Mouse (Mus musculus): ENCODE results near the gene Rdh13. TPM values are rescaled to one million over a fixed set of nuclear protein-coding genes. Genes with fewer than 3 reads are reported as not detected.

Gene Rdh13
- polyA plus RNA-seq, 1 experiment from 2014 or later: 32.6 TPM

- Histone ChIP-seq H3K9me3 (ENCODE audit: control insufficient read depth, low read length) (no peaks in the 10 kb centered on the region), H3K4me3 (ENCODE audit: low read depth, low read length) (no peak overlapping the region), H3K9ac (ENCODE audit: low read length) (no peak overlapping the region), H3K4me2 (ENCODE audit: low read depth) (no peak overlapping the region), H3K36me3 (ENCODE audit: control insufficient read depth, insufficient read depth, low read length) (no peaks in the 10 kb centered on the region), H3K4me1 (ENCODE audit: control insufficient read depth, insufficient read depth, low read length) (no peaks in the 10 kb centered on the region), H3K27ac (ENCODE audit: low read depth, low read length) (no peak overlapping the region), H3K27me3 (ENCODE audit: control insufficient read depth, insufficient read depth, low read length) (no peaks in the 10 kb centered on the region)
- WGBS: 85% methylated on average over 3 of the region's 3 CpGs
- ATAC-seq (ENCODE audit: insufficient read depth, low FRiP score, low TSS enrichment) (no peak), DNase-seq (ENCODE audit: low spot score) (no peak)
These were observed 3.0 kb upstream of the Rdh13 start for GRCm38 (mm10) chr7:4448439-4448838.

GRCm38 (mm10) chr7:4447138-4447537 lies 1.7 kb upstream of the Rdh13 start:
- Histone ChIP-seq H3K27me3 (ENCODE audit: control insufficient read depth, insufficient read depth, low read length) (no peaks in the 10 kb centered on the region), H3K27ac (ENCODE audit: low read depth, low read length) (no peak overlapping the region), H3K9ac (ENCODE audit: low read length) (no peak overlapping the region), H3K4me2 (ENCODE audit: low read depth) (no peak overlapping the region), H3K4me1 (ENCODE audit: control insufficient read depth, insufficient read depth, low read length) (no peaks in the 10 kb centered on the region), H3K9me3 (ENCODE audit: control insufficient read depth, low read length) (no peaks in the 10 kb centered on the region), H3K4me3 (ENCODE audit: low read depth, low read length) (no peak overlapping the region), H3K36me3 (ENCODE audit: control insufficient read depth, insufficient read depth, low read length) (peaks cover 1% of the 10 kb centered on the region)
- WGBS: 0% methylated on average over 1 of the region's 1 CpGs
- DNase-seq (ENCODE audit: low spot score) (no peak), ATAC-seq (ENCODE audit: insufficient read depth, low FRiP score, low TSS enrichment) (no peak)

DNA sequence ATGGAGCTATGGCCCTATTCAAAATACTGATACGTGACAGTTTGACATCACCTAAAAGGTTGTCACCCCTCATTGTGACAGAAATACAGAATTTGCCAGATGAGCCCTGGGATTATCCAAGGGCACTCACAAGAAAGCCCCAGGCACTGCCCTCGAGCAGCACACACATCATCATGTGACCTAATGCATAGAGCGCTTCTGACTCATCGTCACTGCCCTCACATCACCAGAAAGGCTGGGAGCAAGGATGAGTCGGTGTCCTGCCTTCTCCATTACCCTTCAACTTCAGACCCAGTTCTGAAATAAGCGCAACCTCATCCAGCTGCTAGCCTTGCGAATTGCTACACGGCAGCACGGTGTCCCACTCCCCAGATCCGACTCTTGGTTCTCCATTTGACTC lies 4.9 kb downstream of the Rdh13 start:
- Histone ChIP-seq H3K36me3 (ENCODE audit: control insufficient read depth, insufficient read depth, low read length) (peaks cover 3% of the 10 kb centered on the region), H3K4me2 (ENCODE audit: low read depth) (no peak overlapping the region), H3K9ac (ENCODE audit: low read length) (no peak overlapping the region), H3K27ac (ENCODE audit: low read depth, low read length) (no peak overlapping the region), H3K4me3 (ENCODE audit: low read depth, low read length) (no peak overlapping the region), H3K9me3 (ENCODE audit: control insufficient read depth, low read length) (no peaks in the 10 kb centered on the region), H3K27me3 (ENCODE audit: control insufficient read depth, insufficient read depth, low read length) (no peaks in the 10 kb centered on the region), H3K4me1 (ENCODE audit: control insufficient read depth, insufficient read depth, low read length) (no peaks in the 10 kb centered on the region)
- DNase-seq (ENCODE audit: low spot score) (no peak), ATAC-seq (ENCODE audit: insufficient read depth, low FRiP score, low TSS enrichment) (no peak)
- 91% methylated on average over 10 of the region's 10 CpGs for WGBS

DNA sequence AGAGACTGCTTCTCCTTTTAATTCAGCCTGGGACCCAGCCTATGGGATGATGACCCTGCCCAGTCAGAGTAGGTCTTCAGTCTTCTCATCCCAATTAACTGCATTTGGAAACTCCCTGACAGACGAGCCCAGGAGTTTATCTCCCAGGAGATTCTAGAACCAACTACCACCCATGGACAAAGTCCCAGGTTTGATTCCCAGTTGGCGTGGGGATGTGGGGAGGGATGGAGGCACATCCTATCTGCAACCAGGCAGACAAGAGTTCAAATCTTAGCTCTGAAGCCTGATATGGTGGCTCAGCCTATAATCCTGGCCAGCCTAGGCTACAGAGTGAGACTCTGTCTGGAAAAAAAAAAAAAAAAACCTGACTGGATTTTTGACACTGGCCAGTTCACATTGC lies 7.7 kb downstream of the Rdh13 start:
- no peaks in the 10 kb centered on the region for H3K4me1 ChIP-seq (ENCODE audit: control insufficient read depth, insufficient read depth, low read length)
- peaks cover 5% of the 10 kb centered on the region for H3K36me3 ChIP-seq (ENCODE audit: control insufficient read depth, insufficient read depth, low read length)
- WGBS: 87% methylated on average over 2 of the region's 2 CpGs
- DNase-seq (ENCODE audit: low spot score) (no peak), ATAC-seq (ENCODE audit: insufficient read depth, low FRiP score, low TSS enrichment) (no peak)
- no peak overlapping the region for H3K27ac ChIP-seq (ENCODE audit: low read depth, low read length)
- H3K9me3 ChIP-seq (ENCODE audit: control insufficient read depth, low read length): no peaks in the 10 kb centered on the region
- no peak overlapping the region for H3K9ac ChIP-seq (ENCODE audit: low read length)
- no peak overlapping the region for H3K4me2 ChIP-seq (ENCODE audit: low read depth)
- H3K4me3 ChIP-seq (ENCODE audit: low read depth, low read length): no peak overlapping the region
- no peaks in the 10 kb centered on the region for H3K27me3 ChIP-seq (ENCODE audit: control insufficient read depth, insufficient read depth, low read length)

GRCm38 (mm10) chr7:4432026-4432425 lies 13.4 kb downstream of the Rdh13 start:
- no peaks in the 10 kb centered on the region for H3K4me1 ChIP-seq (ENCODE audit: control insufficient read depth, insufficient read depth, low read length)
- 88% methylated on average over 8 of the region's 8 CpGs for WGBS
- no peak overlapping the region for H3K4me2 ChIP-seq (ENCODE audit: low read depth)
- no peak overlapping the region for H3K4me3 ChIP-seq (ENCODE audit: low read depth, low read length)
- no peaks in the 10 kb centered on the region for H3K9me3 ChIP-seq (ENCODE audit: control insufficient read depth, low read length)
- peaks cover 10% of the 10 kb centered on the region for H3K36me3 ChIP-seq (ENCODE audit: control insufficient read depth, insufficient read depth, low read length)
- DNase-seq (ENCODE audit: low spot score): no peak
- H3K27ac ChIP-seq (ENCODE audit: low read depth, low read length): no peak overlapping the region
- ATAC-seq (ENCODE audit: insufficient read depth, low FRiP score, low TSS enrichment): no peak
- H3K27me3 ChIP-seq (ENCODE audit: control insufficient read depth, insufficient read depth, low read length): no peaks in the 10 kb centered on the region
- no peak overlapping the region for H3K9ac ChIP-seq (ENCODE audit: low read length)

- no peak overlapping the region for H3K4me2 ChIP-seq (ENCODE audit: low read depth)
- H3K9me3 ChIP-seq (ENCODE audit: control insufficient read depth, low read length): no peaks in the 10 kb centered on the region
- no peak for ATAC-seq (ENCODE audit: insufficient read depth, low FRiP score, low TSS enrichment)
- H3K9ac ChIP-seq (ENCODE audit: low read length): no peak overlapping the region
- no peaks in the 10 kb centered on the region for H3K4me1 ChIP-seq (ENCODE audit: control insufficient read depth, insufficient read depth, low read length)
- H3K27me3 ChIP-seq (ENCODE audit: control insufficient read depth, insufficient read depth, low read length): no peaks in the 10 kb centered on the region
- H3K27ac ChIP-seq (ENCODE audit: low read depth, low read length): no peak overlapping the region
- peaks cover 10% of the 10 kb centered on the region for H3K36me3 ChIP-seq (ENCODE audit: control insufficient read depth, insufficient read depth, low read length)
- no peak overlapping the region for H3K4me3 ChIP-seq (ENCODE audit: low read depth, low read length)
- DNase-seq (ENCODE audit: low spot score): peak; percentile 77
- WGBS: 77% methylated on average over 6 of the region's 6 CpGs
These were observed 13.9 kb downstream of the Rdh13 start for GRCm38 (mm10) chr7:4431548-4431947.

GRCm38 (mm10) chr7:4430246-4430844 lies 15.1 kb downstream of the Rdh13 start:
- 93% methylated on average over 9 of the region's 9 CpGs for WGBS
- H3K4me2 ChIP-seq (ENCODE audit: low read depth): no peak overlapping the region
- no peak for ATAC-seq (ENCODE audit: insufficient read depth, low FRiP score, low TSS enrichment)
- H3K27me3 ChIP-seq (ENCODE audit: control insufficient read depth, insufficient read depth, low read length): no peaks in the 10 kb centered on the region
- H3K4me3 ChIP-seq (ENCODE audit: low read depth, low read length): no peak overlapping the region
- peaks cover 15% of the 10 kb centered on the region for H3K36me3 ChIP-seq (ENCODE audit: control insufficient read depth, insufficient read depth, low read length)
- H3K9me3 ChIP-seq (ENCODE audit: control insufficient read depth, low read length): no peaks in the 10 kb centered on the region
- H3K27ac ChIP-seq (ENCODE audit: low read depth, low read length): no peak overlapping the region
- no peak for DNase-seq (ENCODE audit: low spot score)
- no peak overlapping the region for H3K9ac ChIP-seq (ENCODE audit: low read length)
- no peaks in the 10 kb centered on the region for H3K4me1 ChIP-seq (ENCODE audit: control insufficient read depth, insufficient read depth, low read length)

DNA sequence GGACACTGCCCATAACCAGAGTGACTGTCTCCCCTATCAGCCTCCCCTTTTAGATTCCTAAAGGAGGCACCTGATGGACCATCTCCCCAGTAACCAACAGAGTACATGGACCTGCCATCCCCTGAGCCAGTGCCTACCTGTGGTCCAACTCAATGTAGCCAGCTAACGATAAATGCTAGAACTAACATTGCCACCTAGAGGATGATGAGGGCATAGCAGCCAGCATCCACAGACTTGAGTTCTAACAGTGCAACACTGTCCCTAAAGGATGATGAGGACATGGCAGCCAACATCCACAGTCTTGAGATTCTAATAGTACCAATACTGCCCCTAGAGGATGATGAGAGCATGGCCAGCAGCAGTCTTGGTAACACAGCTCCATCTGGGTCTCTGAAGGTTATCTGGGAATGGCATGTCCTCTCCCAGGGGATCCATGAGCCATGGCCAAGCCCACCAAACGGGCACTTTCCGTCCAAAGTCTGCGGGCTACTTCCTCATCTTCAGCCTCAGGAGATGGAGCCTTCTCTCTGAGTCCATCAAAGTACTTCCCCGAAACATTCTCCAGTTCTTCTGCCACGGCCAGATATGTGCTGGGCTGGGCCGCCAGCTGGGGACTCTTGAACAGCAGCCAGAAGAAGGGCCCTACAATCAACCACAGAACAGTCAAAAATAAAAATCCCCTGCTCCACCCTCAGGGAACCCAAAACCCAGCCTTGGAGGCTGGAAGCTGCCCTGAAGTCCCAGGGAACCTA lies 18.1 kb downstream of the Rdh13 start:
- WGBS: 82% methylated on average over 7 of the region's 7 CpGs
- peak; percentile 81 for ATAC-seq (ENCODE audit: insufficient read depth, low FRiP score, low TSS enrichment)

GRCm38 (mm10) chr7:4420230-4420629 lies 25.2 kb downstream of the Rdh13 start:
- Histone ChIP-seq H3K4me1 (ENCODE audit: control insufficient read depth, insufficient read depth, low read length) (no peaks in the 10 kb centered on the region), H3K9ac (ENCODE audit: low read length) (no peak overlapping the region), H3K9me3 (ENCODE audit: control insufficient read depth, low read length) (no peaks in the 10 kb centered on the region), H3K27me3 (ENCODE audit: control insufficient read depth, insufficient read depth, low read length) (no peaks in the 10 kb centered on the region), H3K27ac (ENCODE audit: low read depth, low read length) (no peak overlapping the region), H3K4me2 (ENCODE audit: low read depth) (no peak overlapping the region), H3K36me3 (ENCODE audit: control insufficient read depth, insufficient read depth, low read length) (no peaks in the 10 kb centered on the region), H3K4me3 (ENCODE audit: low read depth, low read length) (no peak overlapping the region)
- DNase-seq (ENCODE audit: low spot score) (no peak), ATAC-seq (ENCODE audit: insufficient read depth, low FRiP score, low TSS enrichment) (no peak)
- 68% methylated on average over 4 of the region's 4 CpGs for WGBS

More for the DNA sequence above, 18.1 kb downstream of the Rdh13 start:
- no peaks in the 10 kb centered on the region for H3K4me1 ChIP-seq (ENCODE audit: control insufficient read depth, insufficient read depth, low read length)
- no peak overlapping the region for H3K9ac ChIP-seq (ENCODE audit: low read length)
- no peak overlapping the region for H3K4me3 ChIP-seq (ENCODE audit: low read depth, low read length)
- H3K36me3 ChIP-seq (ENCODE audit: control insufficient read depth, insufficient read depth, low read length): peaks cover 12% of the 10 kb centered on the region
- no peaks in the 10 kb centered on the region for H3K27me3 ChIP-seq (ENCODE audit: control insufficient read depth, insufficient read depth, low read length)
- peak; percentile 87 for DNase-seq (ENCODE audit: low spot score)
- H3K27ac ChIP-seq (ENCODE audit: low read depth, low read length): no peak overlapping the region
- H3K9me3 ChIP-seq (ENCODE audit: control insufficient read depth, low read length): no peaks in the 10 kb centered on the region
- no peak overlapping the region for H3K4me2 ChIP-seq (ENCODE audit: low read depth)
